Mouse (Mus musculus) stomach, postnatal 0 days (tissue): ENCODE data around the gene Syt3. TPM values are rescaled to one million over a fixed set of nuclear protein-coding genes. Genes with fewer than 3 reads are reported as not detected.

ENCODE experiments used
- ATAC-seq: fragments of 200-750 bp; cut with Nextera tagmentation; 2 replicates; pipeline ENCODE4 v1.8.0; 2017; ENCODE audit not compliant: low FRiP score, low TSS enrichment
- DNase-seq: peaks from one replicate; pipeline ENCODE4 v3.0.0-alpha.2; 2016; ENCODE audit warnings: low spot score
- H3K27ac ChIP-seq: fragments of 300-500 bp; sonication (generic); replicated peaks from 2 replicates; pipeline ENCODE4 v1.5.1; 2014; ENCODE audit warnings: mild to moderate bottlenecking, control low read depth
- H3K27me3 ChIP-seq: fragments of 300-500 bp; sonication (generic); 2 replicates; pipeline ENCODE4 v1.6.1; 2014; ENCODE audit warnings: low read length; ENCODE audit not compliant: control insufficient read depth, insufficient read depth
- H3K36me3 ChIP-seq: fragments of 300-500 bp; sonication (generic); 2 replicates; pipeline ENCODE4 v1.6.1; 2014; ENCODE audit warnings: low read length, mixed read lengths; ENCODE audit not compliant: control insufficient read depth, insufficient read depth
- H3K4me1 ChIP-seq: fragments of 300-500 bp; sonication (generic); replicated peaks from 2 replicates; pipeline ENCODE4 v1.6.1; 2014; ENCODE audit warnings: antibody characterized with exemption; ENCODE audit not compliant: control insufficient read depth, insufficient read depth
- H3K4me2 ChIP-seq: fragments of 300-500 bp; sonication (generic); replicated peaks from 2 replicates; pipeline ENCODE4 v1.6.1; 2014; ENCODE audit warnings: low read depth, mild to moderate bottlenecking, control low read depth, moderate library complexity
- H3K4me3 ChIP-seq: fragments of 300-500 bp; sonication (generic); 2 replicates; pipeline ENCODE4 v1.5.1; 2014; ENCODE audit warnings: low read depth, low read length, control low read depth
- H3K9ac ChIP-seq: fragments of 300-500 bp; sonication (generic); 2 replicates; pipeline ENCODE4 v1.6.1; 2014; ENCODE audit warnings: mild to moderate bottlenecking, low read length, control low read depth, mixed read lengths
- H3K9me3 ChIP-seq: fragments of 300-500 bp; sonication (generic); 2 replicates; pipeline ENCODE4 v1.6.1; 2016; ENCODE audit warnings: low read length; ENCODE audit not compliant: control insufficient read depth
- CTCF ChIP-seq: IDR thresholded peaks from 2 replicates; pipeline ENCODE4 v1.5.1; 2016; ENCODE audit warnings: antibody characterized with exemption, low read depth, mild to moderate bottlenecking, moderate library complexity
- EP300 ChIP-seq: optimal IDR thresholded peaks from 2 replicates; pipeline ENCODE3; 2016; ENCODE audit warnings: antibody characterized with exemption
- WGBS: fragments of 180-500 bp; shearing (Covaris S2); extraction: QIAGEN DNeasy Blood & Tissue Kit; methylation state at CpG from one replicate; pipeline ENCODE4 v1.1.7; 2014; 5-methylcytosine and 5-hydroxymethylcytosine counted together
- polyA plus RNA-seq: library from polyadenylated mRNA; unstranded; fragments of >200 nt; fragmentation: Nextera tagmentation; extraction: Ambion mirVana; gene quantifications from 2 replicates; pipeline ENCODE4 v1.2.1, GENCODE M21; 2015

The Syt3 gene
- polyA plus RNA-seq, 1 experiment from 2014 or later = 1.2 TPM

- no peak for ATAC-seq
- no peak overlapping the region for H3K27ac ChIP-seq
- no peak overlapping the region for H3K9ac ChIP-seq
- no peaks in the 10 kb centered on the region for H3K36me3 ChIP-seq
- TF ChIP-seq EP300 (no peak), CTCF (no peak)
- no peak for DNase-seq
- H3K4me2 ChIP-seq = no peak overlapping the region
- 67% methylated on average over 4 of the region's 4 CpGs for WGBS
- H3K27me3 ChIP-seq = no peaks in the 10 kb centered on the region
- H3K9me3 ChIP-seq = no peaks in the 10 kb centered on the region
- H3K4me1 ChIP-seq = no peaks in the 10 kb centered on the region
- H3K4me3 ChIP-seq = no peak overlapping the region
Observed at GRCm38 (mm10) chr7:44391831-44392230, 7.9 kb downstream of the Syt3 start.

- Histone ChIP-seq H3K4me3 (no peak overlapping the region), H3K36me3 (no peaks in the 10 kb centered on the region), H3K27me3 (no peaks in the 10 kb centered on the region), H3K4me1 (no peaks in the 10 kb centered on the region), H3K9ac (no peak overlapping the region), H3K9me3 (no peaks in the 10 kb centered on the region), H3K4me2 (no peak overlapping the region), H3K27ac (no peak overlapping the region)
- TF ChIP-seq CTCF = no peak
- TF ChIP-seq EP300 = no peak
- no peak for ATAC-seq
- no peak for DNase-seq
- WGBS = 88% methylated on average over 14 of the region's 14 CpGs
Observed at GRCm38 (mm10) chr7:44392341-44392740, 8.4 kb downstream of the Syt3 start.

GRCm38 (mm10) chr7:44393284-44393683 lies 9.4 kb downstream of the Syt3 start:
- Histone ChIP-seq H3K4me1 (no peaks in the 10 kb centered on the region), H3K4me3 (no peak overlapping the region), H3K9ac (no peak overlapping the region), H3K9me3 (no peaks in the 10 kb centered on the region), H3K4me2 (no peak overlapping the region), H3K36me3 (no peaks in the 10 kb centered on the region), H3K27ac (no peak overlapping the region), H3K27me3 (no peaks in the 10 kb centered on the region)
- ATAC-seq (no peak), DNase-seq (no peak)
- TF ChIP-seq EP300 = no peak
- no peak for TF ChIP-seq CTCF
- 88% methylated on average over 17 of the region's 17 CpGs for WGBS

GRCm38 (mm10) chr7:44398570-44398969 lies 14.7 kb downstream of the Syt3 start:
- no peak overlapping the region for H3K4me3 ChIP-seq
- ATAC-seq (peak; percentile 81), DNase-seq (peak; percentile 73)
- 7% methylated on average over 3 of the region's 3 CpGs for WGBS
- no peaks in the 10 kb centered on the region for H3K9me3 ChIP-seq
- H3K4me2 ChIP-seq = no peak overlapping the region
- no peaks in the 10 kb centered on the region for H3K27me3 ChIP-seq
- TF ChIP-seq CTCF = peak; percentile 79
- no peak for TF ChIP-seq EP300
- H3K36me3 ChIP-seq = no peaks in the 10 kb centered on the region
- no peak overlapping the region for H3K9ac ChIP-seq
- no peaks in the 10 kb centered on the region for H3K4me1 ChIP-seq
- H3K27ac ChIP-seq = no peak overlapping the region

GRCm38 (mm10) chr7:44401673-44402072 lies 17.8 kb downstream of the Syt3 start:
- ATAC-seq (no peak), DNase-seq (no peak)
- Histone ChIP-seq H3K36me3 (no peaks in the 10 kb centered on the region), H3K27ac (no peak overlapping the region), H3K27me3 (no peaks in the 10 kb centered on the region), H3K9me3 (no peaks in the 10 kb centered on the region), H3K4me3 (no peak overlapping the region), H3K9ac (no peak overlapping the region), H3K4me1 (no peaks in the 10 kb centered on the region), H3K4me2 (no peak overlapping the region)
- TF ChIP-seq EP300 = no peak
- TF ChIP-seq CTCF = no peak
- WGBS = 70% methylated on average over 6 of the region's 6 CpGs

GRCm38 (mm10) chr7:44405346-44406014 lies 21.6 kb downstream of the Syt3 start:
- TF ChIP-seq EP300 (no peak), CTCF (no peak; the same call in 1 of the 2 replicates)
- H3K27me3 ChIP-seq = no peaks in the 10 kb centered on the region
- peak; percentile 79 for DNase-seq
- H3K9me3 ChIP-seq = no peaks in the 10 kb centered on the region
- H3K4me3 ChIP-seq = peak overlapping the region; percentile 30
- H3K36me3 ChIP-seq = no peaks in the 10 kb centered on the region
- H3K27ac ChIP-seq = no peak overlapping the region
- ATAC-seq = peak; percentile 94
- no peak overlapping the region for H3K9ac ChIP-seq
- H3K4me1 ChIP-seq = no peaks in the 10 kb centered on the region
- 2% methylated on average over 27 of the region's 27 CpGs for WGBS
- peak overlapping the region; percentile 53 for H3K4me2 ChIP-seq
